Mouse (Mus musculus): ENCODE data around the gene Agap2. TPM values are rescaled to one million over a fixed set of nuclear protein-coding genes. Genes with fewer than 3 reads are reported as not detected.
A peak's percentile ranks its signal among the peaks of the same experiment; 100 is the strongest.

Agap2 gene
- polyA plus RNA-seq, 1 experiment from 2014 or later = 0.04 TPM

- TF ChIP-seq EP300 (optimal IDR thresholded peaks at IDR 0.05) = no peak
- peak; percentile 7; the same call in 1 of the 2 replicates for TF ChIP-seq CTCF (IDR thresholded peaks at IDR 0.05; ENCODE audit: low read depth)
- Histone ChIP-seq H3K9me3 (ENCODE audit: control insufficient read depth, low read length) (no peaks in the 10 kb centered on the region), H3K4me1 (replicated peaks; ENCODE audit: control insufficient read depth, insufficient read depth) (0 out of 2 replicates have a peak, but pooled peaks cover 4% of the 10 kb centered on the region), H3K36me3 (ENCODE audit: control insufficient read depth, insufficient read depth, low read length) (peaks cover 13% of the 10 kb centered on the region), H3K4me3 (ENCODE audit: low read depth, low read length) (peak within 1 kb of the TSS; percentile 66), H3K27me3 (ENCODE audit: control insufficient read depth, insufficient read depth, low read length) (no peaks in the 10 kb centered on the region), H3K9ac (ENCODE audit: low read length) (peak within 1 kb of the TSS; percentile 78), H3K4me2 (replicated peaks; ENCODE audit: low read depth) (peak within 1 kb of the TSS; percentile 85), H3K27ac (replicated peaks) (peak within 1 kb of the TSS; percentile 88)
- under 1% methylated on average over 39 of the region's 46 CpGs for WGBS
- ATAC-seq (ENCODE audit: low FRiP score, low TSS enrichment) = peak; percentile 94
- DNase-seq (ENCODE audit: low spot score) = peak; percentile 99
These were observed 11.7 kb upstream of the Agap2 start, which contains the start of gene Cdk4 for GRCm38 (mm10) chr10:127063239-127063872. Cdk4 (plus strand) TSS chr10:127063534.

- Histone ChIP-seq H3K4me2 (replicated peaks; ENCODE audit: low read depth) (peak overlapping the region; percentile 85), H3K9me3 (ENCODE audit: control insufficient read depth, low read length) (no peaks in the 10 kb centered on the region), H3K36me3 (ENCODE audit: control insufficient read depth, insufficient read depth, low read length) (peaks cover 13% of the 10 kb centered on the region), H3K9ac (ENCODE audit: low read length) (peak overlapping the region; percentile 78), H3K4me3 (ENCODE audit: low read depth, low read length) (peak overlapping the region; percentile 66), H3K27me3 (ENCODE audit: control insufficient read depth, insufficient read depth, low read length) (no peaks in the 10 kb centered on the region), H3K4me1 (replicated peaks; ENCODE audit: control insufficient read depth, insufficient read depth) (0 out of 2 replicates have a peak, but pooled peaks cover 4% of the 10 kb centered on the region), H3K27ac (replicated peaks) (peak overlapping the region; percentile 88)
- no peak for DNase-seq (ENCODE audit: low spot score)
- ATAC-seq (ENCODE audit: low FRiP score, low TSS enrichment) = 0 out of 2 replicates have a peak, but pooled peaks have one; percentile 1
- 5% methylated on average over 37 of the region's 37 CpGs for WGBS
- no peak for TF ChIP-seq CTCF (IDR thresholded peaks at IDR 0.05; ENCODE audit: low read depth)
These were observed 10.9 kb upstream of the Agap2 start for GRCm38 (mm10) chr10:127063913-127064870.

GRCm38 (mm10) chr10:127065981-127066380, 9.1 kb upstream of the Agap2 start:
- WGBS = 71% methylated on average over 9 of the region's 9 CpGs
- ATAC-seq (ENCODE audit: low FRiP score, low TSS enrichment) = no peak
- no peak for DNase-seq (ENCODE audit: low spot score)
- 0 out of 2 replicates have a peak, but pooled peaks cover 4% of the 10 kb centered on the region for H3K4me1 ChIP-seq (replicated peaks; ENCODE audit: control insufficient read depth, insufficient read depth)
- H3K9ac ChIP-seq (ENCODE audit: low read length) = no peak overlapping the region
- peaks cover 13% of the 10 kb centered on the region for H3K36me3 ChIP-seq (ENCODE audit: control insufficient read depth, insufficient read depth, low read length)
- no peak for TF ChIP-seq CTCF (IDR thresholded peaks at IDR 0.05; ENCODE audit: low read depth)
- no peak for TF ChIP-seq EP300 (optimal IDR thresholded peaks at IDR 0.05)
- H3K27ac ChIP-seq (replicated peaks) = no peak overlapping the region
- H3K4me2 ChIP-seq (replicated peaks; ENCODE audit: low read depth) = no peak overlapping the region
- no peak overlapping the region for H3K4me3 ChIP-seq (ENCODE audit: low read depth, low read length)
- H3K9me3 ChIP-seq (ENCODE audit: control insufficient read depth, low read length) = no peaks in the 10 kb centered on the region
- H3K27me3 ChIP-seq (ENCODE audit: control insufficient read depth, insufficient read depth, low read length) = no peaks in the 10 kb centered on the region

GRCm38 (mm10) chr10:127066519-127067018, 8.5 kb upstream of the Agap2 start:
- ATAC-seq (ENCODE audit: low FRiP score, low TSS enrichment) = no peak
- TF ChIP-seq EP300 (optimal IDR thresholded peaks at IDR 0.05) (no peak), CTCF (IDR thresholded peaks at IDR 0.05; ENCODE audit: low read depth) (no peak)
- Histone ChIP-seq H3K36me3 (ENCODE audit: control insufficient read depth, insufficient read depth, low read length) (peaks cover 13% of the 10 kb centered on the region), H3K27ac (replicated peaks) (no peak overlapping the region), H3K9ac (ENCODE audit: low read length) (no peak overlapping the region), H3K4me1 (replicated peaks; ENCODE audit: control insufficient read depth, insufficient read depth) (0 out of 2 replicates have a peak, but pooled peaks cover 4% of the 10 kb centered on the region), H3K27me3 (ENCODE audit: control insufficient read depth, insufficient read depth, low read length) (no peaks in the 10 kb centered on the region), H3K4me3 (ENCODE audit: low read depth, low read length) (no peak overlapping the region), H3K4me2 (replicated peaks; ENCODE audit: low read depth) (no peak overlapping the region), H3K9me3 (ENCODE audit: control insufficient read depth, low read length) (no peaks in the 10 kb centered on the region)
- WGBS = 86% methylated on average over 14 of the region's 14 CpGs
- DNase-seq (ENCODE audit: low spot score) = no peak

GRCm38 (mm10) chr10:127068360-127069038, 6.6 kb upstream of the Agap2 start:
- DNase-seq (ENCODE audit: low spot score) = no peak
- WGBS = 63% methylated on average over 9 of the region's 9 CpGs
- Histone ChIP-seq H3K27ac (replicated peaks) (no peak overlapping the region), H3K36me3 (ENCODE audit: control insufficient read depth, insufficient read depth, low read length) (peaks cover 13% of the 10 kb centered on the region), H3K4me2 (replicated peaks; ENCODE audit: low read depth) (no peak overlapping the region; the same call in 1 of the 2 replicates), H3K27me3 (ENCODE audit: control insufficient read depth, insufficient read depth, low read length) (no peaks in the 10 kb centered on the region), H3K9ac (ENCODE audit: low read length) (no peak overlapping the region; the same call in 1 of the 2 replicates), H3K9me3 (ENCODE audit: control insufficient read depth, low read length) (no peaks in the 10 kb centered on the region), H3K4me1 (replicated peaks; ENCODE audit: control insufficient read depth, insufficient read depth) (0 out of 2 replicates have a peak, but pooled peaks cover 2% of the 10 kb centered on the region), H3K4me3 (ENCODE audit: low read depth, low read length) (no peak overlapping the region)
- TF ChIP-seq CTCF (IDR thresholded peaks at IDR 0.05; ENCODE audit: low read depth) (no peak), EP300 (optimal IDR thresholded peaks at IDR 0.05) (no peak)
- ATAC-seq (ENCODE audit: low FRiP score, low TSS enrichment) = no peak

Data from stomach, postnatal 0 days (tissue).